Mouse (Mus musculus) adrenal gland, postnatal 14 days (tissue): ENCODE measurements around the gene Arid1a. TPM values are rescaled to one million over a fixed set of nuclear protein-coding genes. Genes with fewer than 3 reads are reported as not detected.

Source experiments
- DNase-seq: peaks from one replicate; pipeline ENCODE4 v3.0.0; 2021; ENCODE audit warnings: mixed read lengths
- total RNA-seq: library from RNA; stranded (reverse); gene quantifications from 2 replicates; pipeline ENCODE4 v1.2.3, GENCODE M21; 2021

Gene Arid1a
- total RNA-seq, 1 experiment from 2014 or later: 58.6 TPM

DNA sequence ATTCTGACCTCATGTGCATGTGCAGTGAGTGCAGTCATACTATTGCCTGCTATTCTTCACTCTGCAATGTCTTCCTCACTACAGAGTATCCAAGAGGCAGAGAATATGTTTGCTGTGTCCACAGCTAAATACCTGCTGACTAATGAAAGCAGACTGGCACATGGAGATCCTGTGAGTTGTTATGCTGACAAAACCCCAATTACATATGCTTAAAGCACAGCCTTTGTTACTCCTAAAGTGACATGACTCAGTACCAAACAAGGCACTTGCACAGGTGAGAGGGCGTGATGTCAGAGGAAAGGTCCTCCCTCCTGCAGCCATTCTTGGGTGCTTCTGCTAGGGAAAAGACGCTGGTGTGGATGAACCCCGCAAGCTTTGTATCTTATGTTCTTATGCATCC is 21.3 kb downstream of the Arid1a start:
- DNase-seq: no peak

DNA sequence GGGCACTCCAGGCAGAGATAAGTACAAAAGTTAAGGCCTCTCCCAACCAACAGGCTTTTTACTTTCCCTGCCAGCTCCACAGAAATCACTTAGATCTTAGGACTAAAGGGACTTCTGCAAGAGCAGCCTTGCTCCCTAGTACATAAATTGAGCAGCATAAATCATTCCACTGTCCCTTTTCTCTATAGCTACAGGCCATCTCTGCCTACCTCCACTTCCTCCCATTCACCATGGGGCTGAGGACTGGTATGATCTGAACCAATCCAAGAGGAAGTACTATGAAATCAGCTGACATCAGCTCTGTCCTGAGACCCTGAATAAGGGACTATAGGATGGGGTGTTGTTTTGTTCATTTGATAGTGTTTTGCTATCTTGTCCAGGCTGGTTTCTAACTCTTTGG is 26.4 kb downstream of the Arid1a start:
- DNase-seq: no peak

DNA sequence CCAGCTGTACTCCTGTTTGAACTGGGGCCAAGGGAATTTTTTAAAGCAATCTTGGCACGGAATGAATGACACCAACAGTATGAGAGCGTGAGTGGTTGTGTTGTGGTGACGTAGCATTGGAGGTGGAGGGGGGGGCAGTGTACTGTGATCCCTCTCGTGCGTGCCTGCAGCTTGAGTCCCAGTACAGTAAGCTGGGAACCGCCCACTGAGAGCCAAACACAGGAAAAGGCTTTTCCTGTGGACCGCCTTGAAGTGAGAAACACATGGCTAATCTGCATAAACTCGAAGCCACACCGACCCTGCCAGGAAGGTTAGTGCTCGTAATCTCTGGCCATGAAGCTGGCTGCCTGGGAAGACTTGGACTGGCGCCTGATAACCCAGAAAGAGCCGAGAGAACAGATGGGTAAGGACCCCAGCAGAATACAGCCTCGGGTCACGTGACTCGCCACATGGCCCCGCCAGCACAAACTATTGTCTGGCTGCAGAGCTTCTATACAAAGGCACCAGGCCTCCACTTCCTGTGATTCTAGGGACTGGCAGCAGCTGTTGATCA is 27.0 kb downstream of the Arid1a start:
- peak; percentile 89 for DNase-seq

GRCm38 (mm10) chr4:133729007-133729406 is 27.6 kb downstream of the Arid1a start:
- no peak for DNase-seq

GRCm38 (mm10) chr4:133728256-133728655 is 28.3 kb downstream of the Arid1a start:
- no peak for DNase-seq

DNA sequence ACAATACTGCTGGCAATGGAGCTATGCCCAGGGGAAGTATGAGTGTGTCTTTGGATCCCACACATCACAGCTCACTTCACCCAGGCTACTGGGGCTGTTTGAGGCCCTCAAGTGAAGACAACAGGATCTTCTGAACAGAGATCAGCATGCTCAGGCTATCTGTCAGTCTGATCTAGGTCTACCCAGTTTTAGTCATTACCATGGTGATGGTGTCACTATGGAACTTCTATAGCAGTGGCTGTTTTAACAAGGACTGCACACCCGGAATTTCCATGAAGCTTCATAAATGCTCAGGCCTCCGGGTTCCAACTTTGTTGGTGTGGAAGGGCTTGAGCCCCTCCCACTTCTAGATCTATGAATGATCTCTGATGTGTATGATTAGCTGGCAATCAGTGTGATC is 30.9 kb downstream of the Arid1a start:
- DNase-seq: no peak

GRCm38 (mm10) chr4:133719791-133720190 is 36.8 kb downstream of the Arid1a start:
- DNase-seq: no peak

- no peak for DNase-seq
Measured at GRCm38 (mm10) chr4:133712755-133713154, 43.8 kb downstream of the Arid1a start.

DNA sequence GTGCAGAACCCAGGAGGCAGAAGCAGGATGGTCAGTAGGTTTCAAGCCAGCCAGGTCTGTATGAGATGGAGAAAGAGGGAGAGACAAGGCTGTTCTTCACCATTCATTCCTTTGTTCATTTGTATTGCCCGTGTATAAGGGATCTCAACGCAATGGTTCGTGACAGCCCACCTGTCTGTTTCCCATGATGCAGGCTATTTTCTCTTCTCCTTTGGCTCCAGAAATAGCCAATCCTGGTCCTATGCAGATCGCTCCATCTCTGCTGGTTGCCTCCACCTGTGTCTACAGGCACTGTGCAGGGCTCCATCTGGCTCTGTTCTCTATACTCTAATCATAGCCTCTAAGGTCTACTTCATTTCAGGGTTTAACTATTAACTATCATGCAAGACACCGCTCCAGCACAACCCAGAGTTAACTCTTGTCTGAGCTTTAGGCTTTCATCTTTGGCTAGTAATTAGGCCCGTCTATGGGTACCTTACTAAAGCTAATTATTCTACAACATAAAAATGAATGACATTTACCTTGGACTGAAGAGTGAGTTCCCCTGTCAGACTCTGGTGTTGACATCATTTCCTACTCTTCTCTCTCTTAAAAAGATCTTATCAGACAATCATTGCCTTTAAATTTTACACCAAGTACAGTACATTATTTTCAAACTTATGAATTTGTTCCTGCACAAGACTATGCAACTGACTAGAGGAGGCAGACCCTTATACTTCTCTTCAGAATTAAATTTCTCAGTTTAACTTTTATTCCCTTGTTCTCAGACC is 45.1 kb downstream of the Arid1a start:
- no peak for DNase-seq

GRCm38 (mm10) chr4:133709395-133709794 is 47.2 kb downstream of the Arid1a start:
- DNase-seq: peak; percentile 24

GRCm38 (mm10) chr4:133707464-133707863 is 49.1 kb downstream of the Arid1a start:
- DNase-seq: no peak

- DNase-seq: peak; percentile 72
Measured at GRCm38 (mm10) chr4:133706956-133707355, 49.6 kb downstream of the Arid1a start.

GRCm38 (mm10) chr4:133705062-133705461 is 51.5 kb downstream of the Arid1a start:
- DNase-seq: no peak

DNA sequence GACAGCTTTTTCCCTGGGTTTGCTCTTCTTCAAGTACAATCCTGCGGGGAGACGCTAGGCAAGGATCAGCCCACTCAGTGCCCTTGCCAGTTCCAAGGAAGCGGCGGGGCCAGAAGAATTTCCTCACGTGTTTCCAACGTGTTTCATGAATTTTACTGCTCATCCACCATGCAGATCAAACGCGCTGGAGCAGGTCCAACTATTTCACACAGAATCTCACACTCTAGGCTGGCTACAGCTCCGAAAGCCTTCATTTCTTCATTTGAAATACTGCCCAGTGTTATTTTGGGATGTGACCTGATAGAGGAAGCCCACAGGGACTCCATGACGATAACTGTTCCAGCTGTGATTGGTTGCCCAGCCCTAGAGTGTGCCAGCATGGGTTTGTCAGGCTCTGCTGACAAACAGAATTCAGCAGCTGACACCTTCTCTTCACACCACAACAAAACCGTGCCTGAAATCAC is 55.6 kb downstream of the Arid1a start:
- DNase-seq: peak; percentile 75

DNA sequence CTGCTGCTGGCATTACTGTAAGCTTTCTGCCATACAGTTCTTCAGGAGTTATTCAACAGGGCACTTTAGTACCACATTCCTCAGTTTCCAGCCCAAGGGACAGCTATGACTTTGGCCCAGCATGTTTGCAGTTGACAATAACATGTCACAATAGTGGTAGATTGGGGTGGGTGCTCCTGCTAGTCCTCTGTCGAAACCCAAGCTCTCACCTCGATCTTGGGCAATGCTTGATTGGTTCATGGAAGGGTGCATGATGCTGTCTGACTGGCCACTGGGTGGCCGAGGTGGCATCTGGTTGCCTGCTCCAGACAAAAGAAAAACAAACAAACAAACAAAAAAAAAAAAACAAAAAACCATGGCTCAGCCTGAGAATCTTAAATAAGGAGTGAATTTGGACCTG is 61.2 kb downstream of the Arid1a start:
- DNase-seq: no peak

DNA sequence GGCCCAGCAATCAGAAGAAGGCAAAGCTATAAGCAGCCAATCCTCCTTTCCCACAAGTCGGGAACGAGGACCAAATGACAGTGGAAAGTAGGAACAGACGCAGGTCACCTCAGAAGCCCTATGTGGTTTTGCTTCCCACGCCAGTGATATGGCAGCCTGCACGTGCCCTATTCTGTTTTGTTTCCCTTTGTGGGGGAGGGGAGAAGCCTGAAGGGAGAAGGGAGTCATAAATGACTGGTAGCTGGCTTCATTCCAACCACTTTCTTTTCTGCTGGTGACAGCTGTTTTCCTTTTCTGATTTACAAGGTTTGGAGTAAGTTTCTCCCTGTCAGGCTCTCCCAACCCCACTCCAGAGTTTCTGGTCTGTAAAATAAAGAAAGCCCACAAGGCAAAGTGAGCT is 66.3 kb downstream of the Arid1a start:
- peak; percentile 60 for DNase-seq

DNA sequence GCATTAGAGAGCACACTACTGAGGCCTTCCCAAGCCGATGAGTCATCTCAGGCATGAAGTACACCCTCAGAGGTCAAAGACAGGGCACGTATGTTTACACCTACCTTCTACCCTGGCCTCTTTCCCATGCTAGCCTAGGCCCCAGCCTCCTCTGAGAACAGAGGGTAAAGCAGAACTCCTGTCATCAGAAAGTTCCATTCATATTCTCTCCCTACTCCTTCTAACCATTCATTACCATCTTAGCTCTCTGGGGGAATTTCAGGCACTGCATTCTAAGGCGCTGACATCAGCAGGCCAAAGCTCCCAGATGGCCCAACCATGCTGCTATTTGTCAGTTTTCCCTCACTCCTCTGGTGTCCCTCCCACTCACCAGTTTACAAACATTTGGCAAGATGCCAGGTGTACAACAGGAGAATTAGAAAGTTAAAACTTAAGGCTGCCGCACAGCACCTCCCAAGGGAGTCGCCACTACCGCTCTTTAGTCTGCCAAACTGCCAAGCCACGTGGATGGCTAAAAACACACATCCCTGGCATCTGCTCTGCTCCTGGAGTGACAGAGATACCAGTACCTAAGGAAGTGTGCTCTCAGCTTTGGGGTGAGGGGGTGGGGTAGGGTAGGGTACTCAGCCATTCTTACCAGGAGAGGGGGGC is 68.0 kb downstream of the Arid1a start:
- peak; percentile 67 for DNase-seq

DNA sequence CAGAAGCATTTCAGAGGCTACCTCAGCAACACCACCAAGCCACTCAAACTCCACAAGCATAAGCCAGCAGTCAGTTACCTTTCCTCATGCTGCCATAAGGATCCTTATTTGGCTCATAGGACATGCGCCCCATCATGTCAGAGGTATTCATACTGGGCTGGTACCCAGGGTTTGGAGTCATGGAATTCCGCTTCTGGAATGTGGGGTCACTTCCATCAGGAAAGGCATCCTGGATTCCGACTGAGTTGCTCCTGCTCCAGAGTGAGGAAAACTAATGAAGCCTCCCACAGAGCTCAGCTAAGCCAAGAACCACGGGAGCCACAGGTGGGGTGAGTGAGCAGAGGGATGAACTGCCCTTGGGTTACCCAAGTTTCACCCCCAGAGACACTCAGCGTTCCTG is 69.4 kb downstream of the Arid1a start:
- DNase-seq: no peak

DNA sequence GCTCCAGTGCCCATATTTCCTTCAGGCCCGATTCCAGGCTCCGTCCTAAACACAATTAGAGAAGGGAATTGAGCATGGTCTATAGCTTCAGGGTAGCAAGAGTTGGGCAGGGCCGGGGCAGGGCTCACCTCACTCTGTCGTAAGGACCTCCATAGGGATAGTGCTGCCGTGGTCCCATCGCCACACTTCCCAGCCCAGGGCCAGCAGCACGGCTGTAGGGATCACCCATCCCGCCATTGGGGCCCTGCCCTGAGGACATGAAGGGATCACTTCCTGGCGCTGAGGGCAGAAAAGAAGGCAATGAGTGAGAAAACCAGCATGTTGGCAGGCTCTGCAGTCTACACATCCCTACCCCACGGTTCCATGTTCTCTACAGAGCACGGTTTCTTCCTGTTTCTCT is 70.1 kb downstream of the Arid1a start:
- no peak for DNase-seq

DNA sequence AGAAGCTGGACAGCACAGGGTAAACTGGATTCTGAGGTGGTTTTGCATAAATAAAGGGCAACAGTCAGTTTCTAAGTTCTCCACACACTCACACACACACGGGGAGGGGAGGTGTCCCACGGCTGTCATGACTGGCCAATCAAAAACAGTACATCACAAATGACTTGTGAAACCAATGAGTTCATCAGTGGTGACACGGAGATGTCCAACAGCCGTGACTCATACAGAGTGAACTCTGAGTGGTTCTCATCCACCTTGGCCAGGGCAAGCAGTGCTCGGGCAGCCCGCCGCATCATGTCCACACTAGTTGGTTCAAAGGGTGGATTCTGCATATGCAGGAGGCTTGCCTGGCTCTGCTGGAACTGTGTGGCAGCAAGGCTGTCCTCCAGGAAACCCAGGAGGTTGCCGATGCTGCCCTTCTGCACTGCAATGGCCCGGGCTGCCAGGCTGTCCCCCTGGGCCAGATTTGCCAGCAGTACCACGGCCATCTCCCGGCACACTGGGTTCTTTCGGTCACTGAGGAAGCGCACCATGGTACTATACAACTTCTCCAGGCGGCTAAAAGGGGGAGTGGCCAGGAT is 76.3 kb downstream of the Arid1a start:
- DNase-seq: peak; percentile 49

GRCm38 (mm10) chr4:133679629-133680028 is 76.9 kb downstream of the Arid1a start:
- DNase-seq: no peak

DNA sequence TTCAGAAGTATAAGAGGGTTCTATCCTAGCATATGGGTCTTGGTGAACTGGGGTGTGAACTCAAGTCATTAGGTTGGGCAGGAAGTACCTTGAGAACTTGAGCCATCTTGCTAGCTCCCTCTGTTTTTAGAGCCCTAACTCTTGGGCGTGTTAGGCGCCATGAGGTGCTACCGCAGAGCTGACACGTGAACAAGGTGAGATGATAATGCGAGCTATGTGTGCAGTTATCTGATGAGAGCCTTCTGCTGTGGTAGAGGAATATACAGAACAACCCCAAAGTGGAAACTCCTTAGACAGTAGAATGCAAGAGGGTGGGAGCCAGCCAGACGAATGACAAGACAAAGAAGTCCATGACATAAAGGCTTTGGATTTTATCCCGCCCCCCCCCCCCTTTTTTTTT is 79.3 kb downstream of the Arid1a start:
- no peak for DNase-seq

- DNase-seq: no peak
Measured at GRCm38 (mm10) chr4:133676189-133676588, 80.4 kb downstream of the Arid1a start.
